Mouse (Mus musculus) brown adipose tissue, adult 24 weeks (tissue): ENCODE measurements around the gene Amfr. TPM values are rescaled to one million over a fixed set of nuclear protein-coding genes. Genes with fewer than 3 reads are reported as not detected.

Experiments
- H3K27ac ChIP-seq: fragments of 200-500 bp; replicated peaks from 2 replicates; pipeline ENCODE4 v1.5.1; 2012; ENCODE audit warnings: low read depth, mild to moderate bottlenecking, low read length
- H3K4me1 ChIP-seq: fragments of 200-500 bp; 2 replicates; pipeline ENCODE4 v1.6.1; 2012; ENCODE audit warnings: low read length, mixed read lengths; ENCODE audit not compliant: control insufficient read depth, insufficient read depth, insufficient read length
- H3K4me3 ChIP-seq: fragments of 200-500 bp; 2 replicates; pipeline ENCODE4 v1.5.1; 2012; ENCODE audit warnings: low read depth, mild to moderate bottlenecking, low read length, moderate library complexity; ENCODE audit not compliant: insufficient read depth
- polyA plus RNA-seq: library from polyadenylated mRNA; stranded (reverse); fragments of >200 nt; gene quantifications from 2 replicates; pipeline ENCODE4 v1.2.4, GENCODE M21; 2012; ENCODE audit not compliant: missing spikeins, insufficient read depth, insufficient read length

The Amfr gene
- polyA plus RNA-seq, 1 experiment, result 66.8 TPM

DNA sequence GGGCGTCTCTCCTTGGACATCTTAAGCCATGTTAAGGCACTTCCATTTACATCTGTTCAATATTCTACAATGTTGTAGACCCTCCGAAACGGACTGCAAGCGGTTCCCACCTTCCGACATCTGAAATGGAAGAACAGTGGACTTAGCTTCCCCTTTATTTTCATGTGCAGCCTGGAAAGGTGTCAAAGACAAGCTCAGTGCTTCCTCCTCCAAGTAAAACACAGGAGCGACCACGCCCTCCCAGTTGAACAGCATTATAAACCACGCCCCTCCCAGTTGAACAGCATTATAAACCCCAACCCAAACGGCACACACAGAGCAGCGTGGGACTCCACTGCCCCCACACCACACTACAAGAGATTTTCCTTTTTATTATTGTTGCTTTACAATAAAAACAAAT, 41.2 kb downstream of the Amfr start:
- no peak overlapping the region for H3K27ac ChIP-seq
- peaks cover 4% of the 10 kb centered on the region for H3K4me1 ChIP-seq
- no peak overlapping the region for H3K4me3 ChIP-seq

DNA sequence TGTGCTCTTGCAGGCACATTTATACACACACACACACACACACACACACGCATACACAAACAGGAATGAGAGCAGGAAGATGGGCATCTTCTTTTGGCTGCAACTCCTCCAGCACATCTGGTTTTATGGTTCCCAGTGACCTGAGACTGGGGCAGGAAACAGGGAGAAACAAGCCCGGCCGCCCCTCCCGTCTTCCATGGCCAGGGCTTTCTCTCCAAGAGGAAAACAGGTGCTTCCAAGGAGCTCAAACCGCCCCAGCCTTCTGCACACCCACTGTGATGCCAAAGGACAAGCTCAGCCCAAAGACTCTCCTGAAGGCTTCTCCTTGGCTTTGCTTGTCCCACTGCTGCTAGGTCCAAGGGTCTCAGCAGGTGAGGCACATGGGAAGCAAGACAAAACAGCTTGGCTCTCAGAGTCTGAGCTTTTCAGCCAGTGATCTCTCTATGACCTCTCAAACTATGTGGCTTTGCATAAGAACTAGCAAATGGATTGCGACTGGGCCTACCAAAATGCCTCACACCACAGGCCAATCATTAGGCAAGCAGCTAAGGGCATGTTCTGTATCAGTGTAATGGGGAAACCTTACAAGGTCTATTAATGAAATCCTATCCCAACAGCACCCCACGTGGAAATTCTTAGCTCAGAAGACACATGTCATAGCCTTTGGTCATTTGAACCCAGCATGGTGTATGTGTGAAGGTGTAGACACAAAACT, 42.9 kb downstream of the Amfr start:
- no peak overlapping the region for H3K27ac ChIP-seq

DNA sequence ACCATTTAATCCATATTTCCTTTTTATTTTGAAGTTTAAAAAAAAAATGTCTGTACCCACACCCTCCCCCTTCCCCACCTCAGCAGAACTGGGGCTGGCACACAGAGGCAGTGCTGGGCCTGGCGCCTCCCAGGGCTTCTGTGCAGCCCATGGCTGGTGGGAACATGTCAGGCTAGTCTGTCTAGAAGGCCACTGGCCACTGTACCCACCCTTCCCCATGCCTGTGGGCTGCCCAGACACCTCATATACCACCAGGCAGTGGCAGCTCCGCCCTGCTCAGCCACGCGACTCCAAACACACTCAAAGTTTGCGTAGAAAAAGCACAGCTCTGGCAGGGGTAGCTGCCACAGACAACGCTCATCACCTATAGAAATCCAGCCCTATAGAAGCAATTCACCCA, 44.3 kb downstream of the Amfr start:
- Histone ChIP-seq H3K4me3 (no peak overlapping the region), H3K4me1 (peaks cover 2% of the 10 kb centered on the region; the same call in 1 of the 2 replicates), H3K27ac (no peak overlapping the region)

More for the DNA sequence above, 42.9 kb downstream of the Amfr start:
- no peak overlapping the region for H3K4me3 ChIP-seq
- peaks cover 4% of the 10 kb centered on the region for H3K4me1 ChIP-seq

DNA sequence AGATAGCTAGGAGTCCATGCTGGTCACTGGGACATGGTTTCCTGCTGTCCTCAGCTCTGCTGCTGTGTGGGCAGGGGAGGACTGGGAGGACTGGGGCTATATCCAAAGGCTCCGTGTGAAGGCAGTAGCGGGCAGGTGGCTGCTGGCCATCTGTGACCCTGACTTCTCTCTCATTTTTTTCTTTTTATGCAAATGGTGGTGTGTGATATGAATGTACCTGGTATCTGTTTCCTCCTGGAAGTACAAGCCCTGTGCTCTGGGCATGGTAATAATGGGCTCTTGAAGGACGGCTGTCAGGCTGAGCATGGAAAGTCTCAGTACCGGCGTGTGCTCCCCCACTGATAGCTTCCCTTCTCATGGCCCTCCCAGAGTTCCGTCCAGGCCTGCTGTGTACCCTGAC, 51.7 kb downstream of the Amfr start:
- Histone ChIP-seq H3K27ac (no peak overlapping the region), H3K4me3 (no peak overlapping the region), H3K4me1 (peaks cover 2% of the 10 kb centered on the region; the same call in 1 of the 2 replicates)

DNA sequence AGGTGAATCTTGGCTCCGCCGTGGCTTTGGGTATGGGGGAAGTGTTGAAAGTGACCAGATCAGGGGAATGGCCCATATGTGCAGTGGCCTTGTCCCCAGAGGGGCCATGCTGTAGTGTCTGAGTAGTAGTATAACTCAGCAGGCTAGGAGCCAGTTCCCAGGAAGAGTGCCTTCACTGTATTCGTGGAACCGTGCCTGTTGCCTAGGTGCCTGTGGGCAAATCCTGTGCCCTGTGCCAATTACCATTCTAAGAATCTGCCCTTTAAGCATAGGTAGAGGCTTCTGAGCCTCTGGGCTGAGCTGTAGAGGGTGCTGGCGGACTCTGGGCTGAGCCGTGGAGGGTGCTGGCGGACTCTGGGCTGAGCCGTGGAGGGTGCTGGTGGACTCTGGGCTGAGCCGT, 54.2 kb downstream of the Amfr start:
- no peaks in the 10 kb centered on the region for H3K4me1 ChIP-seq
- no peak overlapping the region for H3K27ac ChIP-seq
- H3K4me3 ChIP-seq, result no peak overlapping the region

DNA sequence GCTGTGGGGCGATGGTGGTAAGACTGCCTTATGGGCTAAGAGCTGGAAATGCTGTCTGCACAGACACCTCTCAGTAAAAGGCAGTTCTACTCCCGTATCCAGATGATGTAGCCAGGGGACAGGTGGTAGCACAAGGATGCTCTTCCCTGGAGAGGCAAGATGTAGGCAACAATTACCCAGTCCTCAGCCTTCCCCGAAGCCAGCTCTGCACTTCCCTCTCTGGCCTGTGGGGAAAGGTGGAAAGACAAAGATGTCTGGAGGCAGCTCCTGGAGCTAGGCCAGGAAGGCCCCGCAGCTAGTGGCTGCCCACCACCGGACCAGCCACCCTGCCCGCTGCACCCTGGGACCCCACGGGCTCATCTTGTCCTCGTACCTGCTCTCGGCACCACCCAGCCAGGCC, 60.1 kb downstream of the Amfr start:
- H3K4me3 ChIP-seq, result no peak overlapping the region
- H3K27ac ChIP-seq, result no peak overlapping the region
- H3K4me1 ChIP-seq, result no peaks in the 10 kb centered on the region

DNA sequence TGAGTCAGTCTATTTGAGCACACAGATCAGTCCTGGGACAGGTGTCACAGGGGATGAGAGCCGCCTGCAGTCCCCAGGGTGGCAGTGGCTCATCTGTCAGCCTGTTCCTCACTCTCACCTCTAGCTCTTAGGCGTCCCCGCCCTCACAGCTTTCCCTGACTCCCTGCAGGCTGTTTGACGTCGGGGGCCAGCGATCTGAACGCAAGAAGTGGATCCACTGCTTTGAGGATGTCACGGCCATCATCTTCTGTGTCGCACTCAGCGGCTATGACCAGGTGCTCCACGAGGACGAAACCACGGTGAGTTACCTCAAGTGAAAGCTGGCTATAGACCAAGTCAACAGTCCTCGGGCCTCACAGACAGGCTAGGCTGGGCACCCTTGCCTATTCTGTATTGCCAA, 62.5 kb downstream of the Amfr start:
- H3K4me1 ChIP-seq, result no peaks in the 10 kb centered on the region
- no peak overlapping the region for H3K4me3 ChIP-seq
- H3K27ac ChIP-seq, result no peak overlapping the region

DNA sequence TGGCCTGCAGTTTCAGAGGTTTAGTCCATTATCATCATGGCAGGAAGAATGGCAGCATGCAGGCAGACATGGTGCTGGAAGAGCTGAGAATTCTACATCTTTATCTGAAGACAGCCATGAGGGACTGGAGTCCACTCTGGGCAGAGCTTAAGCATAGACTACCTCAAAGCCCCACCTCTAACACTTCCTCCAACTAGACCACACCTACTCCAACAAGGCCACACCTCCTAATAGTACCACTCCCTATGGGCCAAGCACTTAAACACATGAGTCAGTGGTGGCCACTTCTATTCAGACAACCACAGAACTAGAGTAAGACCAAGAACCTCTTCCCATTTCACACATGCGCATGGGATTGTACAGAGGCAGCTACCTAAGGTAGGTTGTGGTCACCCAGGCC, 66.2 kb downstream of the Amfr start:
- Histone ChIP-seq H3K4me1 (0 out of 2 replicates have a peak, but pooled peaks cover 2% of the 10 kb centered on the region), H3K4me3 (no peak overlapping the region), H3K27ac (no peak overlapping the region)

DNA sequence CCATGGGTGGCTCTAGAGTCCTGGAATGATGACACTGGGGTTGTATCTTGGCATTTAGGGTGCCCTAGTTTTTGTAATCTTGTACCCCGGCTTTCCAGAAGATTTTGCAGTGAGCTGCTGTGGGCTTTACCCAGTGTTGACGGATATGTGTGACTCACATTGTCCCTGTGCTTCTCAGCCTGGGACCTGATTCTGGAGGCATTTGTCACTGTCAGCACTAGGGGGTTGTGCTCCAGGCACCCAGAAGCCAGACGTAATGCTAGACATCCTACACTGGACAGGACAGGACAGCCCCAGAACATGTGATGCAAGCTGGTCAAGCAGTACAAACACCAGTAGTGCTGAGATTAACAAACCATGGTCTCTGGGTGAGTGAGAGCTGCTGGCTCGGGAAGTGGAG, 66.9 kb downstream of the Amfr start:
- no peak overlapping the region for H3K27ac ChIP-seq

DNA sequence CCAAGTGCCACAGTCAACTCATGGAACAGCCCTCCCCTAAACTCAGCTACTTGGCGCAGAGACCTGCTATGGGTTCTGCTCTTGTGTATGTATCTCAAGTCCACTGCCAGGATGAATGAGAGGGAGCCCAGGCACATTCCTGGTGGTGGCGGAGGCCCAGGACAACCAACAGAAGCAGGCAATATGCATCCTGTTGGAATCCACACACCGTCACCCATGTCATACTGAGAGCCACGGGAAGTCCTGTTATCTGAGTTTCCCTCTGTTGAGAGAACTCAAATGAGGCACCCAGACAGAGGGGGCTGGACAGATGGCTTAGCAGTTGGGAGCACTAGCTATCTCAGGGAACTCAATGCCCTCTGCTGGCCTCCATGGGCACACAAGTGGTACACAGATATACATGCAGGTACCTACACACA, 71.0 kb downstream of the Amfr start:
- Histone ChIP-seq H3K27ac (no peak overlapping the region), H3K4me3 (no peak overlapping the region), H3K4me1 (0 out of 2 replicates have a peak, but pooled peaks cover 3% of the 10 kb centered on the region)

More for the DNA sequence above, 66.9 kb downstream of the Amfr start:
- Histone ChIP-seq H3K4me1 (0 out of 2 replicates have a peak, but pooled peaks cover 3% of the 10 kb centered on the region), H3K4me3 (no peak overlapping the region)

DNA sequence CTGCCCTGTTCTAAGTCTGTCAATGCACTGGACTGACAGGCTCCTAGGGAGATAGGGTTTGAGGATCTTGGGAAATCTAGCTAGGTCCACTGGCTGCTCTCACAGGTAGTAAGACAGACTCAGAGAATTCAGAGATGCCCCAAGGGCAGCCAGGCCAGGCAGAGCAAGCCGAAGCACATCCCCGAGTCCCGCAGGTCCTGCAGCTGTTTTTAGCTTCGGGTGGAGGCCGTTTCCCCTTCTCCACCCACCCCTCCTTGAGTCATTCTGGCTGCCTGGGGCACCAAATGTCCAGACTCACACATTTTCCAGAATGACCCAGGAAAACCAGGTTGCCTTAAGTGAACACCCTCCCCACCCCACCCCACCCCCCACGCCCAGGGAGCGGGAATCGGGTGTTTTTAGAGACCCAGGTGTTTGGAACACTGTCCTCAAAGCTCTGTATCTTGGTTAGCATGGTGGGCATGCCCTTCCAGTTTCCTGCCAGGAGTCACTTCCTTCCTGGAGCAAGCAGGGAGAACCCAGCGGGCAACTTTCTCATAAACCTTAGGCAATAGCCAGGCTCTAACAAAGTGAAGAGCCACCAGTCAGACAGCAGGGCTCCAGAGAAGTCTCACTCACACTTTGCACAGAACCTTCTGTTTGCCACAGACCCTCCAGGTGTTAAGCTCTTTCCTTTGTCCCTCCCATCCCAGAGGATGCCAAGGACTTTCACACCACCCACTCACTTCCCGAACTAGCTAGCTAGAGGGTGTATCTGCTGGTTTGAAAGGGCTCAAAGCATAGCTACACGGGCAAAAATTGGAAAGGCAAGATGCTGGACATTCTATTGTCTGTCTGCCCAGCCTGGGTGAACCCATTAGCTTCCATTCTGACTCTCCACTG, 71.9 kb downstream of the Amfr start:
- no peak overlapping the region for H3K4me3 ChIP-seq
- 0 out of 2 replicates have a peak, but pooled peaks cover 3% of the 10 kb centered on the region for H3K4me1 ChIP-seq
- no peak overlapping the region for H3K27ac ChIP-seq

DNA sequence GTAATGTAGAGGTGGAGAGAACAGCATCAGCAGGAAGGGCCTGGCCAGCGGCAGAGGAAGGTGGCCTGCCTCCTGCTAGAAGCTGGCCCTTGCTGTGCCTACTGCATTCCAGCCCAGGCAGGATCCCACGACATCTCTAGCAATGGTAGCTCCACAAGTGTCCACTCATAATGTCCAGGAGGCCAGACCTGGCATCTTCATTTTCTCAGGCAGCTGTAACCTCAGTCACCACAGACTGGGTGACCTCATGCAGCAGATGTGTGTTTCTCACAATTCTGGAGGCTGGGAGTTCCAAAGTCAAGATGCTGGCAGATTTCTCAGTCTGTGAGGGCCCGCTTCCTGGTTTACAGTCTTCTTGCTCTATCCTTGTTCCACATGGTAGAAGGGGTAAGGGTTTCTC, 74.4 kb downstream of the Amfr start:
- 0 out of 2 replicates have a peak, but pooled peaks cover 3% of the 10 kb centered on the region for H3K4me1 ChIP-seq
- no peak overlapping the region for H3K27ac ChIP-seq
- H3K4me3 ChIP-seq, result no peak overlapping the region

DNA sequence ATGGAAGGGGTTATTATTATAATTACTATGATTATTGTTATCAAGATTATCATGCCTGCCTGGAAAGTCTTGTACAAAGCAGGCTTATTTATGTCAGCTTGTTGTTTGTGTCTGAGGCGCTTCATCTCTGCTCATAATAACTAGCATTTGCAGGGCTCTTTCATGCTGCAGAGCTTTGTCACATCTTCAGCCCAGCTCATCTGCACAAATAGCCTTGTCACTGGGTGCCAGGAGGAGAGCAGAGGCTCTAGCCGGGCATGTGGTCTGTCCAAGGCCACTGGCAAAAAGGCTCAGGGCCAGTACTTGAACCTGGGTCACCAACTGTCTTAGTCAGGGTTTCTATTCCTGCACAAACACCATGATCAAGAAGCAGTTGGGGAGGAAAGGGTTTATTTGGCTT, 79.4 kb downstream of the Amfr start:
- H3K4me3 ChIP-seq, result no peak overlapping the region
- no peak overlapping the region for H3K27ac ChIP-seq
- no peaks in the 10 kb centered on the region for H3K4me1 ChIP-seq

DNA sequence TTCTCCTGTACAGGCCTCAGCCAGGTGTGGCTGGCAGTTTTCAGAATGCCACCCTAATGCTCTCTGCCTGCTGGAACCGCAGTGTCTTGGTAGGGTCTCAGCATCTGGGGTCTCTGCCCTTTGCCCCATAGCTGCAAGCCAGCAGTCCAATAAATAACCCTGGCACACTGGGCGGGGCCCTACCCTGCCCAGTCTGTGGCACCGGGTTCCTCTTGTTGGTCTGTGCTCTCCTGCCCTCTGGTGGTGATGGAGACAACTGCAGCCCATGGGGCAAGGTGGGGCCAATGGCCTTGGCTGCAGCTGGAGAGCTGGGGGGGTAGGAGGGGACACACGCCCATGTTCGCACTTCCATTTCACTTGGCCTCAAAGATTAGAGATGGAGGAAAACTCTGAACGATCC, 79.8 kb downstream of the Amfr start:
- H3K27ac ChIP-seq, result no peak overlapping the region
- H3K4me3 ChIP-seq, result no peak overlapping the region
- no peaks in the 10 kb centered on the region for H3K4me1 ChIP-seq

DNA sequence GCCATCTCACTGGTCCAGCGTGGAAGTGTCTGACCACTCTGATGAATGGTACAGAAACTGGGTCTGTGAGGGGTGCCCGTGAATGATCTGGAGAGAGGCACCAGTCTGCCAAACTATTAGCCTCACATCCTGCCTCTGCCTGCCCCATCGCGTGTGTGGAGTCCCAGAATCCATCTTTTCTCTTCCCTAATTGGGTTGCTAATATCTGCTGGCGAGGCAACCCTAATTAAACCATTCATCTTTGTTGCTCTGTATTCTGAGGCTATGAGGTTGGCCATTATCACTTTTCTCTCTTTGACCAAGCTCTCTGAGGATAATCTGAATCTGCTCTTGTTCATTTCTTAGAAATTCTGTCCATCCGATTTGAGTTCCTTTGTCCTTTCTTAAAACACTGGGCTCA, 81.3 kb downstream of the Amfr start:
- Histone ChIP-seq H3K4me1 (no peaks in the 10 kb centered on the region), H3K27ac (no peak overlapping the region), H3K4me3 (no peak overlapping the region)
